Mouse (Mus musculus) MEL (cell line): ENCODE data around the gene Psmc3. TPM values are rescaled to one million over a fixed set of nuclear protein-coding genes. Genes with fewer than 3 reads are reported as not detected.

Source experiments
- DNase-seq: peaks from one replicate; pipeline ENCODE4 v3.0.0; 2011; ENCODE audit warnings: low read depth, low spot score
- H3K27ac ChIP-seq: 2 replicates; pipeline ENCODE4 v1.5.1; 2012; ENCODE audit warnings: low read depth, mild to moderate bottlenecking, control low read depth, low read length, moderate library complexity; ENCODE audit not compliant: control insufficient read depth
- H3K27me3 ChIP-seq, 2 experiments: fragments of 150-350 bp in 1 of 2; sonication (generic) in 1 of 2; 2 replicates each; pipeline ENCODE4 v1.6.1; 2012; ENCODE audit warnings: low read length in 2 of 2, mild to moderate bottlenecking in 2 of 2, improper control_type of control experiment in 1 of 2, moderate library complexity in 1 of 2; ENCODE audit not compliant: insufficient read depth in 2 of 2, control insufficient read depth in 1 of 2
- H3K36me3 ChIP-seq, 2 experiments: 2 replicates each; pipeline ENCODE4 v1.6.1; 2012 to 2014; ENCODE audit warnings: low read length in 2 of 2, improper control_type of control experiment in 1 of 2, inconsistent platforms in 1 of 2, mild to moderate bottlenecking in 1 of 2; ENCODE audit not compliant: insufficient read depth in 2 of 2, control insufficient read depth in 1 of 2
- H3K4me1 ChIP-seq, 2 experiments: fragments of 150-350 bp in 1 of 2; sonication (generic) in 1 of 2; 2 replicates each; pipeline ENCODE4 v1.6.1; 2012; ENCODE audit warnings: low read length in 2 of 2, improper control_type of control experiment in 1 of 2, mild to moderate bottlenecking in 1 of 2; ENCODE audit not compliant: insufficient read depth in 2 of 2, control insufficient read depth in 1 of 2
- H3K4me3 ChIP-seq, 2 experiments: fragments of 150-350 bp in 1 of 2; sonication (generic) in 1 of 2; 2 replicates each; pipeline ENCODE4 v1.5.1; 2012; ENCODE audit warnings: low read depth in 2 of 2, low read length in 2 of 2, mild to moderate bottlenecking in 2 of 2, moderate library complexity in 2 of 2, control low read depth in 1 of 2, improper control_type of control experiment in 1 of 2; ENCODE audit not compliant: control insufficient read depth in 1 of 2, insufficient read depth in 1 of 2
- H3K79me2 ChIP-seq: 2 replicates; pipeline ENCODE4 v1.6.1; 2012; ENCODE audit warnings: mild to moderate bottlenecking, low read length, moderate library complexity; ENCODE audit not compliant: control insufficient read depth, poor library complexity, insufficient read depth
- H3K9ac ChIP-seq: 2 replicates; pipeline ENCODE4 v1.6.1; 2012; ENCODE audit warnings: low read depth, mild to moderate bottlenecking, control low read depth, low read length, moderate library complexity; ENCODE audit not compliant: control insufficient read depth, poor library complexity, severe bottlenecking
- H3K9me3 ChIP-seq: fragments of 150-350 bp; sonication (generic); replicated peaks from 2 replicates; pipeline ENCODE4 v1.6.1; 2012; ENCODE audit warnings: mild to moderate bottlenecking, low read length, improper control_type of control experiment, moderate library complexity; ENCODE audit not compliant: insufficient read depth
- CHD2 ChIP-seq: IDR thresholded peaks from 2 replicates; pipeline ENCODE4 v1.6.1; 2011; ENCODE audit warnings: low read length, improper control_type of control experiment
- CTCF ChIP-seq, 3 experiments: IDR thresholded peaks in 2 of 3; conservative IDR thresholded peaks in 1 of 3; 2 replicates each; pipeline ENCODE4 v1.5.1; 2011 to 2012; ENCODE audit warnings: low read length in 3 of 3, low read depth in 2 of 3, mild to moderate bottlenecking in 2 of 3, improper control_type of control experiment in 1 of 3, inconsistent platforms in 1 of 3, mixed read lengths in 1 of 3, moderate library complexity in 1 of 3; ENCODE audit not compliant: control insufficient read depth in 1 of 3, insufficient read depth in 1 of 3, poor library complexity in 1 of 3, severe bottlenecking in 1 of 3
- ELF1 ChIP-seq: IDR thresholded peaks from 2 replicates; pipeline ENCODE4 v1.6.1; 2014; ENCODE audit warnings: low read depth, mild to moderate bottlenecking, inconsistent platforms, low read length, improper control_type of control experiment, moderate library complexity
- EP300 ChIP-seq, 2 experiments: IDR thresholded peaks; 2 replicates each; pipeline ENCODE4 v1.6.1; 2011; ENCODE audit warnings: improper control_type of control experiment in 2 of 2, low read length in 2 of 2, low read depth in 1 of 2, mild to moderate bottlenecking in 1 of 2
- ETS1 ChIP-seq: IDR thresholded peaks from 2 replicates; pipeline ENCODE4 v1.6.1; 2012; ENCODE audit warnings: low read depth, mild to moderate bottlenecking, inconsistent platforms, low read length, improper control_type of control experiment, moderate library complexity
- MEF2A ChIP-seq: IDR thresholded peaks from 2 replicates; pipeline ENCODE4 v1.6.1; 2014; ENCODE audit warnings: low read depth, mild to moderate bottlenecking, inconsistent platforms, low read length, improper control_type of control experiment; ENCODE audit not compliant: poor library complexity, insufficient replicate concordance, severe bottlenecking; ENCODE audit errors: extremely low read depth
- MYC ChIP-seq: IDR thresholded peaks from 2 replicates; pipeline ENCODE4 v1.6.1; 2011; ENCODE audit warnings: low read depth, mild to moderate bottlenecking, low read length, improper control_type of control experiment, moderate library complexity
- NELFE ChIP-seq: IDR thresholded peaks from 2 replicates; pipeline ENCODE4 v1.6.1; 2011; ENCODE audit warnings: low read depth, low read length, improper control_type of control experiment
- POLR2AphosphoS2 ChIP-seq: IDR thresholded peaks from 2 replicates; pipeline ENCODE4 v1.6.1; 2011; ENCODE audit warnings: low read length, improper control_type of control experiment
- POLR2AphosphoS5 ChIP-seq: IDR thresholded peaks from 2 replicates; pipeline ENCODE4 v1.6.1; 2012; ENCODE audit warnings: low read depth, borderline replicate concordance, mild to moderate bottlenecking, inconsistent platforms, low read length, moderate library complexity, mixed read lengths
- RCOR1 ChIP-seq: IDR thresholded peaks from 2 replicates; pipeline ENCODE4 v1.6.1; 2012; ENCODE audit warnings: low read depth, mild to moderate bottlenecking, inconsistent platforms, low read length, improper control_type of control experiment
- SIN3A ChIP-seq: IDR thresholded peaks from 2 replicates; pipeline ENCODE4 v1.6.1; 2012; ENCODE audit warnings: low read length, improper control_type of control experiment, inconsistent platforms
- TAL1 ChIP-seq: IDR thresholded peaks from 2 replicates; pipeline ENCODE4 v1.6.1; 2012; ENCODE audit warnings: mild to moderate bottlenecking, inconsistent platforms, low read length, moderate library complexity, mixed read lengths
- TBP ChIP-seq: IDR thresholded peaks from 2 replicates; pipeline ENCODE4 v1.8.0; 2011; ENCODE audit warnings: low read depth, low read length, improper control_type of control experiment
- UBTF ChIP-seq: IDR thresholded peaks from 2 replicates; pipeline ENCODE4 v1.6.1; 2012; ENCODE audit warnings: low read depth, mild to moderate bottlenecking, inconsistent platforms, low read length, improper control_type of control experiment, moderate library complexity, borderline replicate concordance; ENCODE audit not compliant: insufficient read depth
- USF1 ChIP-seq: IDR thresholded peaks from 2 replicates; pipeline ENCODE4 v1.6.1; 2014; ENCODE audit warnings: low read depth, mild to moderate bottlenecking, inconsistent platforms, low read length, improper control_type of control experiment, moderate library complexity
- ZC3H11A ChIP-seq: IDR thresholded peaks from 2 replicates; pipeline ENCODE4 v1.6.1; 2012; ENCODE audit warnings: low read depth, mild to moderate bottlenecking, inconsistent platforms, low read length, improper control_type of control experiment
- ZKSCAN1 ChIP-seq: IDR thresholded peaks from 2 replicates; pipeline ENCODE4 v1.6.1; 2012; ENCODE audit warnings: low read depth, mild to moderate bottlenecking, inconsistent platforms, low read length, improper control_type of control experiment, moderate library complexity
- polyA plus RNA-seq, 2 experiments: library from polyadenylated mRNA; stranded (reverse) in 1 of 2; unstranded in 1 of 2; fragments of >175 nt in 1 of 2; fragments of >200 nt in 1 of 2; gene quantifications; 2 replicates each; pipeline versions ENCODE4 v1.2.1 to v1.2.4; 2012; ENCODE audit warnings: low replicate concordance in 2 of 2, low read depth in 1 of 2; ENCODE audit not compliant: insufficient read length in 2 of 2, insufficient read depth in 1 of 2, missing spikeins in 1 of 2
- total RNA-seq: library from RNA; depleted of rRNA; stranded (reverse); fragments of 300-350 nt; gene quantifications from 2 replicates; pipeline ENCODE4 v1.2.3, GENCODE M21; 2012

The Psmc3 gene
- total and polyA plus RNA-seq, 3 experiments: 259 to 1,459 (median 428) TPM

DNA sequence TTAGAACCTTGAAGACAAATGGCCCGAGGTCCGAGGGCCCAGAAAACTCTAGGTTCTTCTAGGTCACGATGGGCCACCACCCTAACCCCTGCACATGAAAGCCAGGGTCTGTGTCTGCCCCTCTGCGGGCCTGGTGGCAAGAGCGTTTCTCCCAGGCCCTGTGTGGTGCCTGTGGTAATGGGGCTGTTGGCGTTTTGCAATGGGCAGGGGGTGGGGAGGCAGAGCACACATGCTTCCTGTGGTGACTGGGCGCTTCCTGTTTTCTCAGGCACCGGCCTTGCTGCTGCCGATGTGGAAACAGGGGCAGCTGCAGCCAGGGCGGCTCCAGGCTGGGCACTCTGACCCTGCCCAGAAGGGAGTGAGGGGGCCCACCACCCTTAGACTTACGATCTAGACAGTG is 29.0 kb downstream of the Psmc3 start (continued):
- TF ChIP-seq USF1: peak; percentile 28; the same call in 1 of the 2 replicates
- TF ChIP-seq TBP: peak; percentile 48; the same call in 1 of the 2 replicates
- TF ChIP-seq NELFE: peak; percentile 71
- no peak for TF ChIP-seq CTCF (IDR thresholded peaks at IDR 0.05 in 2 of 3, conservative IDR thresholded peaks at IDR 0.05 in 1 of 3; ENCODE audit: control insufficient read depth in 1 of 3, insufficient read depth in 1 of 3, low read depth in 2 of 3, low read length in 3 of 3, poor library complexity in 1 of 3, severe bottlenecking in 1 of 3)
- TF ChIP-seq CHD2: peak; percentile 52
- no peak for TF ChIP-seq MEF2A
- peak; percentile 66; the same call in 1 of the 2 replicates for TF ChIP-seq MYC
- TF ChIP-seq EP300 (IDR thresholded peaks at IDR 0.05; ENCODE audit: low read depth in 1 of 2, low read length in 2 of 2): peak; percentile 40 to 53; a peak in 3 of 4 replicates
- no peak for TF ChIP-seq ZC3H11A
- no peak; the same call in 1 of the 2 replicates for TF ChIP-seq ZKSCAN1
- TF ChIP-seq ETS1: peak; percentile 75
- peak; percentile 77 for TF ChIP-seq SIN3A
- no peak for TF ChIP-seq POLR2AphosphoS2
- TF ChIP-seq POLR2AphosphoS5: peak; percentile 94; the same call in 1 of the 2 replicates
- no peak for TF ChIP-seq RCOR1
- no peak for TF ChIP-seq UBTF
- TF ChIP-seq TAL1: 0 out of 2 replicates have a peak, but pooled peaks have one; percentile 19

DNA sequence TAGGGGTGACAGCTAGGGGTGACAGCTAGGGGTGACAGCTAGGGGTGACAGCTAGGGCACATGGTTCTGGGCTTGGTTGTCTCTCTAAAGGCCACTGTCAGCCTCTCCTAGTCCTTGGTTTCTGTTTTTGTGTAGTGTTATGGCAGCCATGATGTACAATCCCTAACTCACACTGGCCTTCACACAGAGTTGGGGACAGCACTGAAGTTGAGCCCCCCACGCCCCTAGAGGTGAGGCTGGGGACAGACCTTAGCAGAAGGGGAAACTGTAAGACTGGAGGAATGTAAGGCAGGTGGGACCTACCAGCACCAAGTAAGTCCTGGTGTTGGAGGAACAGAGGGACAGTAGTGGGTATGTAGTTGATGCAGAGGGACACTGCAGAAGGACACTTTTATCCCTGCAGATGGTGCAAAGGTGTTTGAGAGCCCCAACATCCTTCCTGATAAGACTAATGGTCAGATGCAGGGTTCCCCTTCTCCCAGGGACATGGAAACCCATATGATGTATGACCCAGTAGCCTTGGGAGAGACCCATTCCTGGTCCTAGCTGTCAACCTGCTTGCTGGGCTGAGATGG is 29.6 kb downstream of the Psmc3 start:
- Histone ChIP-seq H3K36me3 (peaks cover 0 to 23% of the 10 kb centered on the region in 2 experiments; a peak in 2 of 4 replicates), H3K4me3 (peak overlapping the region in 1 of 2 experiments; percentile 35; a peak in 2 of 4 replicates), H3K79me2 (peaks cover 1% of the 10 kb centered on the region; the same call in 1 of the 2 replicates), H3K27ac (peak overlapping the region; percentile 63), H3K9me3 (no peaks in the 10 kb centered on the region), H3K9ac (peak overlapping the region; percentile 63), H3K4me1 (peaks cover 5 to 30% of the 10 kb centered on the region in 2 experiments), H3K27me3 (no peaks in the 10 kb centered on the region)
- peak; percentile 60 for DNase-seq
- TF ChIP-seq POLR2AphosphoS5 (peak; percentile 98; the same call in 1 of the 2 replicates), ELF1 (no peak), UBTF (no peak)
